Mouse (Mus musculus): Measurements from ENCODE around the gene Pip4k2c. TPM values are rescaled to one million over a fixed set of nuclear protein-coding genes. Genes with fewer than 3 reads are reported as not detected.
A peak's percentile ranks its signal among the peaks of the same experiment; 100 is the strongest.
"Not testable (repeated sequence)": the region's sequence is repeated elsewhere in the genome, so short reads cannot be mapped to it uniquely, and the experiment has no call there.

The Pip4k2c gene
- polyA plus RNA-seq, 1 experiment from 2014 or later = 21.0 TPM

GRCm38 (mm10) chr10:127194428-127195327, 16.7 kb downstream of the Pip4k2c start:
- Histone ChIP-seq H3K36me3 (ENCODE audit: insufficient read depth) (peaks cover 42% of the 10 kb centered on the region), H3K27me3 (ENCODE audit: insufficient read depth, low read length) (no peaks in the 10 kb centered on the region), H3K9ac (peak overlapping the region; percentile 92), H3K9me3 (ENCODE audit: low read depth, low read length) (no peaks in the 10 kb centered on the region), H3K4me3 (ENCODE audit: low read depth, low read length) (peak overlapping the region; percentile 87), H3K4me1 (ENCODE audit: insufficient read depth) (peaks cover 19% of the 10 kb centered on the region), H3K4me2 (peak overlapping the region; percentile 80), H3K27ac (ENCODE audit: low read depth) (peak overlapping the region; percentile 96)
- peak; percentile 71 for DNase-seq
- no peak for TF ChIP-seq CTCF (IDR thresholded peaks at IDR 0.05; ENCODE audit: low read depth)
- peak; percentile 48 for ATAC-seq (ENCODE audit: insufficient read depth)
- WGBS = 5% methylated on average over 22 of the region's 22 CpGs

DNA sequence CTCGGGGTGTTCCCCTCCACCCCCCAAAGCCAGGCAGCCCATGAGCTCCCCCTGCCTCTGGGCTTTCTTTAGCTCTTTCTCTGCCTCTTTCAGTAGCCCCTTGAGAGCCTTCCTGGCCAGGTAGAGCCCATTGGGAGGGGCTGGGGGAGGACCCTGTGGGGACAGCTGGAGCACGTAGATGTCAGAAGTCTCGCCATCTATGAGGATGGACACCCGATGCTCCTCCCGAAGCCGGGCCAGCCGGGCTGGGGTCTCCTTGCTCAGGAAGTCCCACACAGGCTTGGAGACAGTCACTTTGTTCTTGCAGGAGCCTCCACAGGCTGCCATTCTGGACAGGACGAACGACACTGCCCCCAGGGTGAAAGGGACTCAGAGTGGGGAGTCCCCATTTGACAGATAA, 18.4 kb downstream of the Pip4k2c start:
- Histone ChIP-seq H3K27ac (ENCODE audit: low read depth) (no peak overlapping the region; the same call in 1 of the 2 replicates), H3K9ac (no peak overlapping the region), H3K36me3 (ENCODE audit: insufficient read depth) (peaks cover 30% of the 10 kb centered on the region), H3K4me2 (no peak overlapping the region), H3K4me3 (ENCODE audit: low read depth, low read length) (no peak overlapping the region), H3K27me3 (ENCODE audit: insufficient read depth, low read length) (no peaks in the 10 kb centered on the region), H3K4me1 (ENCODE audit: insufficient read depth) (peaks cover 20% of the 10 kb centered on the region), H3K9me3 (ENCODE audit: low read depth, low read length) (no peaks in the 10 kb centered on the region)
- 75% methylated on average over 9 of the region's 9 CpGs for WGBS
- DNase-seq (no peak), ATAC-seq (ENCODE audit: insufficient read depth) (no peak)
- TF ChIP-seq CTCF (IDR thresholded peaks at IDR 0.05; ENCODE audit: low read depth) = no peak

DNA sequence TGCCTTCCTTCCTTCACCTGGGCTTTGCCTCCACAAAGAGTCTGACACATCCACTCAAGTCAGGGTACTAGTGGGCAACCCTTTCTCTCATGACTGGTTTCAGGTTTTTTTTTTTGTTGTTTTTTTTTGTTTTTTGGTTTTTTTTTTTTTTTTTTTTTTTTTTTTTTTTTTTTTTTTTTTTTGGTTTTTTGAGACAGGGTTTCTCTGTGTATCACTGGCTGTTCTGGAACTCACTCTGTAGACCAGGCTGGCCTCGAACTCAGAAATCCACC, 19.4 kb downstream of the Pip4k2c start:
- Histone ChIP-seq H3K4me1 (ENCODE audit: insufficient read depth) (peaks cover 20% of the 10 kb centered on the region), H3K36me3 (ENCODE audit: insufficient read depth) (peaks cover 23% of the 10 kb centered on the region)
- 79% methylated on average over 1 of the region's 1 CpGs for WGBS
- H3K27ac ChIP-seq (ENCODE audit: low read depth); DNase-seq; H3K9ac ChIP-seq; ATAC-seq (ENCODE audit: insufficient read depth); H3K9me3 ChIP-seq (ENCODE audit: low read depth, low read length); H3K27me3 ChIP-seq (ENCODE audit: insufficient read depth, low read length); H3K4me3 ChIP-seq (ENCODE audit: low read depth, low read length); H3K4me2 ChIP-seq: not testable (repeated sequence)

- no peak overlapping the region for H3K4me2 ChIP-seq
- peak overlapping the region; percentile 90 for H3K27ac ChIP-seq (ENCODE audit: low read depth)
- ATAC-seq (ENCODE audit: insufficient read depth) (no peak), DNase-seq (peak; percentile 54)
- 64% methylated on average over 19 of the region's 19 CpGs for WGBS
- H3K4me3 ChIP-seq (ENCODE audit: low read depth, low read length) = no peak overlapping the region
- H3K27me3 ChIP-seq (ENCODE audit: insufficient read depth, low read length) = no peaks in the 10 kb centered on the region
- peaks cover 20% of the 10 kb centered on the region for H3K4me1 ChIP-seq (ENCODE audit: insufficient read depth)
- H3K36me3 ChIP-seq (ENCODE audit: insufficient read depth) = peaks cover 29% of the 10 kb centered on the region
- no peak for TF ChIP-seq CTCF (IDR thresholded peaks at IDR 0.05; ENCODE audit: low read depth)
- H3K9me3 ChIP-seq (ENCODE audit: low read depth, low read length) = no peaks in the 10 kb centered on the region
- H3K9ac ChIP-seq = no peak overlapping the region
These were observed 20.0 kb downstream of the Pip4k2c start for GRCm38 (mm10) chr10:127191191-127192056.

DNA sequence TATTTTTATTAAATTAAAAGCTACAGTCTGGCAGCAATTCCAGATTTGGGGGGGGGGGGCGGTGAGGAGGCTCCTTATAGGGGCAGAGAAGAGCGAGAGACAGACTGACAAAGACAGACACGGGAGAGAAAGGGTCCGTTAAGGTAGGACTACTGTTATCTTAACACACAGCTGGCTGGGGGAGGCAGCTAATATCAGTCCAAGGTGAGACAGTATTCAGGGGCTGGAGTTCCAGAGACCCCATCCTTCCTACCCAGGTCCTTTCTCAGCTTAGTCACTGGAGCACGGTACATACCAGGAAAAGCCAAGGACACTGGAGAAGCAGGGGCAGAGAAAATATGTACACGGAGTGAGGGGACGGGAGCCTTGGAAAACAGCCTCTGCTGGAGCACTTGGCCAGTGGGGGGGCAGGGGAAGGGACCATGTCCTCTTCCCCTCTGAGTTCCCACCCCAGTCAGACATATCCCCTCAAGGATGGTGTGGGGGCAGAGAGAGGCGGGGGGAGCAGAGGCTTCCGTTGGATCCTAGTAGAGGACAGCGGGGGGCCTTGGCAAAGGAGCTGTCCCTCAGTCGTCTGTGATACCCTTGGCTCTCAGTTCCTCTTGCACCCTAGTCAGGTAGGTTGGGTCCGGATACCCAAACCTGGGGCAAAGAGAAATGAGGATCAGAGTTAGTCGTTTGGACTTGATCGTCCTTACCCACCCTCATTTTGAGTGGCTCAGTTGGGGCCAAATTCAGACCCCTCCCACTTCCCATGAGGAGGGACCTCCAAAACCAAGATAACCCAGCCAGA, 20.8 kb downstream of the Pip4k2c start:
- H3K4me1 ChIP-seq (ENCODE audit: insufficient read depth) = peaks cover 20% of the 10 kb centered on the region
- no peak overlapping the region for H3K9ac ChIP-seq
- 35% methylated on average over 14 of the region's 14 CpGs for WGBS
- no peak for TF ChIP-seq CTCF (IDR thresholded peaks at IDR 0.05; ENCODE audit: low read depth)
- H3K27me3 ChIP-seq (ENCODE audit: insufficient read depth, low read length) = no peaks in the 10 kb centered on the region
- H3K27ac ChIP-seq (ENCODE audit: low read depth) = peak overlapping the region; percentile 90
- H3K4me3 ChIP-seq (ENCODE audit: low read depth, low read length) = peak overlapping the region; percentile 67
- H3K36me3 ChIP-seq (ENCODE audit: insufficient read depth) = peaks cover 33% of the 10 kb centered on the region
- DNase-seq (no peak), ATAC-seq (ENCODE audit: insufficient read depth) (no peak)
- H3K4me2 ChIP-seq = peak overlapping the region; percentile 97
- no peaks in the 10 kb centered on the region for H3K9me3 ChIP-seq (ENCODE audit: low read depth, low read length)

DNA sequence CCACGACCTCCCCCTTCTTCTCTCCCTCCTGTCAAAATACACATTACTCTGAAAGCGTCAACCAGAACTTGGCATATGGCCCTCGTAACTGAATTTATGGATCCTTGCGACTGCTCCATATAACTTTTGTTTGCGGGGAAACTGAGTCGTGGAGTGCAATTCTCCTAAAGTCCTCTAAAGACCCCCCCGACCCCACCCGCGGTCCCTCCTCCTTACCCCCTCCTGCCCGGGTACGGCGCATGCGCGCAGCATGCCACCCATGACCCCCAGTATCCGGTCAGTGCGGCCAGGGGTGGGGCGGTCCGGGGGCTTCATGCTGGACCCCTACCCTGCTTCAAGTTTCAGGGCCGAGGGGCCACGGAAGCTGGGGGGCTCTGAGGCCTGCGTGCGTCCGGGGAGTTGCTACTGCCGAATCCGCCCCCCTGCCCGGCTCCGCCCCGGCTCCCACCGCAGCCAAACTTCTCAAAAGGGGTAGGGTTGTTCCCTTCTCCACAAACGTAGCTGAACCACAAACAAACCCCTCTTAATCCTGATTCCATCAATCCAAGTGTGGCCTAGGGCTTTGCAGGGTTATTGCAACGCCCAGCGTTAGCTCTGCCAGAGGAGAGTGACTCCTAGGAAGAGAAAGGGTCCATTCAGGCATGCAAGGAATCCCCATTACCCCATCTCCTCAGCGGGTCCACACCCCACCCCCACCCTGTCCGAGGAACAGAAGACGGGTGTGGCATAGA, 21.6 kb downstream of the Pip4k2c start, which contains the start of gene Arhgef25:
Gene Arhgef25, minus strand, starts transcription at position 433 of the 731 bp plus-strand sequence.
- H3K4me2 ChIP-seq = peak within 1 kb of the TSS; percentile 97
- peaks cover 40% of the 10 kb centered on the region for H3K36me3 ChIP-seq (ENCODE audit: insufficient read depth)
- peak within 1 kb of the TSS; percentile 90 for H3K27ac ChIP-seq (ENCODE audit: low read depth)
- no peaks in the 10 kb centered on the region for H3K27me3 ChIP-seq (ENCODE audit: insufficient read depth, low read length)
- WGBS = 1% methylated on average over 35 of the region's 35 CpGs
- H3K4me1 ChIP-seq (ENCODE audit: insufficient read depth) = peaks cover 20% of the 10 kb centered on the region
- peak; percentile 78 for DNase-seq
- H3K9ac ChIP-seq = peak within 1 kb of the TSS; percentile 83
- peak within 1 kb of the TSS; percentile 67 for H3K4me3 ChIP-seq (ENCODE audit: low read depth, low read length)
- ATAC-seq (ENCODE audit: insufficient read depth) = peak; percentile 38
- TF ChIP-seq CTCF (IDR thresholded peaks at IDR 0.05; ENCODE audit: low read depth) = no peak
- no peaks in the 10 kb centered on the region for H3K9me3 ChIP-seq (ENCODE audit: low read depth, low read length)
